Mouse (Mus musculus) liver, adult 2 months (tissue): ENCODE measurements at regions not wholly inside any gene's neighbourhood (a gene's known extent, or its start where the extent isn't known, plus 50 kb on each side); places are given as distances from the start of the nearest gene placed in this dataset.

Experiments used
- DNase-seq: peaks from one replicate; pipeline ENCODE4 v3.0.0-alpha.2; 2011; ENCODE audit warnings: low read depth, low spot score; ENCODE audit errors: extremely low read depth
- H3K27ac ChIP-seq: fragments of 200-500 bp; replicated peaks from 2 replicates; pipeline ENCODE4 v1.5.1; 2012; ENCODE audit warnings: low read depth, mild to moderate bottlenecking, control low read depth, inconsistent platforms, low read length; ENCODE audit not compliant: insufficient read depth
- H3K27me3 ChIP-seq: fragments of 200-500 bp; 2 replicates; pipeline ENCODE4 v1.6.1; 2012; ENCODE audit warnings: mild to moderate bottlenecking, moderate library complexity, low read length, inconsistent platforms; ENCODE audit not compliant: control insufficient read depth, insufficient read depth
- H3K36me3 ChIP-seq: fragments of 200-500 bp; 2 replicates; pipeline ENCODE4 v1.6.1; 2012; ENCODE audit warnings: low read length, inconsistent platforms; ENCODE audit not compliant: control insufficient read depth, insufficient read depth
- H3K4me1 ChIP-seq: fragments of 200-500 bp; 2 replicates; pipeline ENCODE4 v1.6.1; 2011; ENCODE audit warnings: low read length; ENCODE audit not compliant: control insufficient read depth, insufficient read depth
- H3K4me3 ChIP-seq: fragments of 200-500 bp; 2 replicates; pipeline ENCODE4 v1.5.1; 2011; ENCODE audit warnings: low read depth, mild to moderate bottlenecking, control low read depth, low read length, moderate library complexity; ENCODE audit not compliant: insufficient read depth
- H3K79me2 ChIP-seq: fragments of 200-500 bp; 2 replicates; pipeline ENCODE4 v1.6.1; 2012; ENCODE audit warnings: inconsistent platforms, mild to moderate bottlenecking, low read length, moderate library complexity; ENCODE audit not compliant: control insufficient read depth, insufficient read depth
- H3K9ac ChIP-seq: fragments of 200-500 bp; 2 replicates; pipeline ENCODE4 v1.6.1; 2012; ENCODE audit warnings: low read depth, mild to moderate bottlenecking, control low read depth, inconsistent platforms, low read length
- CTCF ChIP-seq: fragments of 200-500 bp; IDR thresholded peaks from 2 replicates; pipeline ENCODE4 v1.5.1; 2011; ENCODE audit warnings: low read depth, low read length, control low read depth
- POLR2A ChIP-seq: fragments of 200-500 bp; IDR thresholded peaks from 2 replicates; pipeline ENCODE4 v1.6.1; 2011; ENCODE audit warnings: low read length, control low read depth; ENCODE audit not compliant: insufficient read depth; ENCODE audit errors: extremely low read depth
- WGBS: fragments of 180-500 bp; shearing (Covaris S2); methylation state at CpG from one replicate; pipeline ENCODE4 v1.1.7; 2018; 5-methylcytosine and 5-hydroxymethylcytosine counted together

GRCm38 (mm10) chr16:71780945-71781344 lies 527.2 kb upstream of the Robo1 start:
- Histone ChIP-seq H3K4me3 (no peak overlapping the region), H3K27me3 (no peaks in the 10 kb centered on the region), H3K27ac (no peak overlapping the region), H3K4me1 (no peaks in the 10 kb centered on the region), H3K79me2 (no peaks in the 10 kb centered on the region), H3K9ac (no peak overlapping the region), H3K36me3 (no peaks in the 10 kb centered on the region)
- DNase-seq: no peak
- TF ChIP-seq CTCF (no peak), POLR2A (no peak)

- no peak for TF ChIP-seq CTCF
- no peak for TF ChIP-seq POLR2A
- no peak overlapping the region for H3K27ac ChIP-seq
Measured at GRCm38 (mm10) chr16:71812840-71813239, 495.3 kb upstream of the Robo1 start.

GRCm38 (mm10) chr16:71835325-71835724 lies 472.8 kb upstream of the Robo1 start:
- Histone ChIP-seq H3K79me2 (no peaks in the 10 kb centered on the region), H3K36me3 (no peaks in the 10 kb centered on the region), H3K4me3 (no peak overlapping the region), H3K27ac (no peak overlapping the region), H3K4me1 (no peaks in the 10 kb centered on the region), H3K9ac (no peak overlapping the region), H3K27me3 (no peaks in the 10 kb centered on the region)
- DNase-seq: no peak
- WGBS: 70% methylated on average over 2 of the region's 2 CpGs
- TF ChIP-seq POLR2A (no peak), CTCF (no peak)

More at GRCm38 (mm10) chr16:71812840-71813239, 495.3 kb upstream of the Robo1 start:
- Histone ChIP-seq H3K9ac (no peak overlapping the region), H3K27me3 (no peaks in the 10 kb centered on the region), H3K79me2 (no peaks in the 10 kb centered on the region), H3K4me1 (no peaks in the 10 kb centered on the region), H3K4me3 (no peak overlapping the region), H3K36me3 (no peaks in the 10 kb centered on the region)
- no peak for DNase-seq
- 78% methylated on average over 5 of the region's 5 CpGs for WGBS

GRCm38 (mm10) chr16:71850097-71850496 lies 458.0 kb upstream of the Robo1 start:
- WGBS: 74% methylated on average over 3 of the region's 3 CpGs
- H3K36me3 ChIP-seq: no peaks in the 10 kb centered on the region
- H3K4me3 ChIP-seq: no peak overlapping the region
- no peak for TF ChIP-seq CTCF
- no peak for TF ChIP-seq POLR2A
- no peak overlapping the region for H3K27ac ChIP-seq
- H3K9ac ChIP-seq: no peak overlapping the region
- no peaks in the 10 kb centered on the region for H3K4me1 ChIP-seq
- no peaks in the 10 kb centered on the region for H3K79me2 ChIP-seq
- DNase-seq: no peak
- no peaks in the 10 kb centered on the region for H3K27me3 ChIP-seq

- Histone ChIP-seq H3K9ac (no peak overlapping the region), H3K27me3 (no peaks in the 10 kb centered on the region), H3K27ac (no peak overlapping the region), H3K4me1 (no peaks in the 10 kb centered on the region), H3K79me2 (no peaks in the 10 kb centered on the region), H3K4me3 (no peak overlapping the region), H3K36me3 (no peaks in the 10 kb centered on the region)
- DNase-seq: no peak
- 57% methylated on average over 3 of the region's 3 CpGs for WGBS
- no peak for TF ChIP-seq POLR2A
- TF ChIP-seq CTCF: no peak
Measured at GRCm38 (mm10) chr16:71851590-71852190, 456.4 kb upstream of the Robo1 start.

GRCm38 (mm10) chr16:71857877-71858276 lies 450.2 kb upstream of the Robo1 start:
- Histone ChIP-seq H3K9ac (no peak overlapping the region), H3K36me3 (no peaks in the 10 kb centered on the region), H3K27ac (no peak overlapping the region), H3K4me3 (no peak overlapping the region), H3K4me1 (no peaks in the 10 kb centered on the region), H3K27me3 (no peaks in the 10 kb centered on the region), H3K79me2 (no peaks in the 10 kb centered on the region)
- no peak for DNase-seq
- TF ChIP-seq CTCF (no peak), POLR2A (no peak)
